Mouse (Mus musculus) cerebellum, adult 9-11 months (tissue): Measurements from ENCODE around the gene Spag6.

Experiments
- DNase-seq: peaks from one replicate; pipeline ENCODE4 v3.0.0; 2022

The Spag6 gene

DNA sequence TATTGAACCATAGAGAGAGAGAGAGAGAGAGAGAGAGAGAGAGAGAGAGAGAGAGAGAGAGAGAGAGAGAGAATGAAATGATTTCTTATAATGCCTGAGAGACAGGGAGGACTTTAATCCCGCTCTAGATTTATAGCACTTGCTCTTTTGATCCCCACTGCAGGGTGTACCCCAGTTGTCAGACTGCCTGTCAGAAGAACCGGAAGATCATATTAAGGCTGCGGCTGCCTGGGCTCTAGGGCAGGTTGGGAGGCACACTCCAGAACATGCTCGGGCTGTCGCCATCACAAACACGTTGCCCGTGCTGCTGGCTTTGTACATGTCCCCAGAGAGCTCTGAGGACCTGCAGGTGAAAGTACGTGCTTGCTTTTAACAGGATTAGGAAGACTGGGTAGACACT, 43.2 kb downstream of the Spag6 start:
- DNase-seq: no peak

DNA sequence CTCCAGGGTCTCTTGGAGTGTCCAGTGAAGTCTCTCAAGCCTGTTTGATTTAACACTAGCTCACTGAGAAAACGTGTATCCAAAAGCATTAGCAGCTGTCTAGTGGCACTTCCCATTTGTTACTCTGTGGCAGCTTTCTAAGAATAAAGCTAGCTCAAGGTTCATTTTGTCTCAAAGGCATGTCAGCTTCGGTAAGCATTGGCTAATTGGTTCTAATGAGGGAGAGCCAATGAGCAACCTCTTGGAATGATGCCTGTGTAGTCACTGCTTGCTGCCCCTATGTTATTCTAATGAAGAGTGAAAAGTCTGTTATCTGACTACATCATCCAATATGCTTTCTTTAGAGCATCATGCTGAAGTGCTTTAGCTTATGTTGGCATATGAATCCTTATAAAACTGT, 45.4 kb downstream of the Spag6 start:
- DNase-seq: no peak

DNA sequence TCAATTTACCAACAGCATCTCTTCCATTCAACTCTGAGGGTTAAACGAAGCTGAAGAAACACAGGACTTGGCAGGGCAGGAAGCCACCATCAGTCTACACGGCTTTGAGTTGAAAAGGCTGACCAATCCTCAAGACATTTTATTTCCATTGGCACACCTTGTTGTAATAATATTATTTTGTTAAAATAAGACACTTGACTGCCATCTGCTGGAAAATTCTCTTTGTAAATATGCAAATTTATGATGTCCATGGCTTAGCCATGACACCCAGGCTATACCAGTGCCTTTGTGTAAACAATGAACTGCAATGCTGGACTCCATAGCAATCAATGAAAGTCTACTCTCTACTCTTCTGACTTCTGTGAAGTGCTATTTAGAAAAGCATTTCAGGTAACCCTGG, 62.3 kb downstream of the Spag6 start:
- DNase-seq: no peak

DNA sequence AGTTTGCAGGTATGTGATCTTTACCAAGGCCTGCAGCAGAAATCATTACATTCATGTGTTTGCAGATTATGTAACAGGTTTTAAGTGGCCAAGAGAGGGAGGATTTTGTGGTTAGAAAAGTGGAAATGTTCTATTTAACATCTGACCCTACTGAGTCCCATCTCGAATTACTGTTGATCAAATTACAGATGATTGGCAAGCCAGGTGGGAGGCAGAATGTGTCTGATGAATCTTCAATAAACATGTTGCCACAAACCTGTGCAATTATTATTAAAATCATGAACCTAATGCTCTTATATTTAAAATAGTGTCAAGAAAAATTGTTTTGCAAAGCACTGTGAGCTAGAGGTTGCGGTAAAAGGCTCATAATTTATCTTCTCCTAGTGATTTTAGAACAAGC, 71.0 kb downstream of the Spag6 start:
- DNase-seq: no peak

DNA sequence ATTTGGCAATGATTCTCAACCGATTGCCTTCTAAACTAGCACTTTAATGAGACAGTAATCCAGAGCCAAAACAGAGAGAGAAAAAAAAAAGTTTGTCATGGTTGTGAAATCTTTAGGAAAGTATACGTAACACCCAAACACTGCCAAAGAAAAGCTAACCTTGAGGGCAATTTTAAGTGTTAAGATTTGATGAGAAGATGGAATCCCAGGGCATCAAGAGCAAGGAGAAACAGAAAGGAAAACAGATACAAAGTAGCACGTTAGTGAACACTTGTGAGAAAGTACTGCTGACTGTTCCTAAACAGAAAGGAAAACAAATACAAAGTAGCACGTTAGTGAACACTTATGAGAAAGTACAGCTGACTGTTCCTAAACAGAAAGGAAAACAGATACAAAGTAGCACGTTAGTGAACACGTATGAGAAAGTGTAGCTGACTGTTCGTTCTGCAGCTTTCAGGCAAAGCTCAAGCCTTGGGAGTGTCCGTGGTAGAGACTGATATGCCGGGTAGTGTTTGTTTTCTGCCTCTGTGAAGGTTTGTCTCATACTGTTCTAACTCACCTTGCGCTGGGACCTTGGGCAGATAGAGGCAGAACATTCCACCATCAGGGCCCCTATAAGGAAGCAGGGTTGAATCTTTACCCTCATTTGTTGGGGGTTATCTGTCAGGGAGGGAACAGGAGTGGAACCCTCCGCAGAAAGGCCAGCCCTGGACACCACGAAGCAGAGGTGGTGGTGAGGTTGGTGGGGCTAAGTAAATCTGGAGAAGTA, 71.8 kb downstream of the Spag6 start:
- no peak for DNase-seq

DNA sequence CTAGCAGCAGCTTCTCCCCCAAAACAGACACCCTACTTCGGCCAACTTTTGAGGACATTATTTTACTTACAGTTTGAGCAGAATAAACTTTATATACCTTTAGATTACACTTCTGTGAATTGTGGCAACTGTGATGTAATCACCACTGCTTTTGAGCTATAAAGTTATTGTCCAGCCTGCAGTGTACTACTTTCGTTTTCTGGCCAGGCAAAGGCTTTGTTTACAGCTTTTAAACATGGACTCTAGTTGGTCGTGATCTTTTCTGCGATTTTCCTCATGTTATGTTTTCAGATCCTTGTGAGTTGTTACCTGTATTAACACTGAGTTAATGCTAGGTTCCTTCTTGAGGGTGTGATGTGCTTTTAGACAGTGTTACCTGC, 72.6 kb downstream of the Spag6 start:
- no peak for DNase-seq

DNA sequence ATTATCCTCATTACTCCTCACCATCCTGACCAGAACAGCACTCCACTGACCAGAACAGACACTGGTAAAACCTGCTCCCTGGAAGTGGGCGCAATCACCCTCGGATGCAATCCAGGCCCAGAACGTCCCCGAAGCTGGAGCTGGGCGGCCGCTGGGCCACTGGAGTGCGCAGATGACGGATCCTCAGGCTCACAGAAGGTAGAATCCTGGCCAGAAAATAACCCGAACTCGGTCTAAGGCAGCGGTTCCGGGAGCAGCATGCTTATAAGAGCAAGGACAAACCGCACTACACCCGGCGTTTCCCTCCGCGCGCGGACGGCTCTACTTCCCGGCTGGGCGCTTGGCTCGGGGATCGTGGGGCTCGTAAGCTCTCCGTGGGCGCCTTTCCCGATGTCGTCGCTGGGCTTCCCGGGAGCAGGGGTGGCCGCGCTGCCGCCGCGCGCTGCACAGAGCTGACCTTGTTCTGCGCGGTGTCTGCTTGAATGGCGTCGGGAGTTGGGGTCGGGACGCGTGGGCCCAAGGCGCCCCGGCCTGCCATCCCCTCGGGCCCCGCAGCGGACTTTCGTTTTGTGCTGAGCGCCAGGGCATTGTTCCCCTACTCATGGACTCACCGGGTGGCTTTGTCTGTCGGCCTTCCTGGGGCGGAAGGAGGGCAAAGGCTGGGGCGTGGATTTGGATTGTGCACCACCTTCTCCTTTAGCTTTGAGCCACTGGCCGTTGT, 73.1 kb downstream of the Spag6 start:
- peak; percentile 76 for DNase-seq

DNA sequence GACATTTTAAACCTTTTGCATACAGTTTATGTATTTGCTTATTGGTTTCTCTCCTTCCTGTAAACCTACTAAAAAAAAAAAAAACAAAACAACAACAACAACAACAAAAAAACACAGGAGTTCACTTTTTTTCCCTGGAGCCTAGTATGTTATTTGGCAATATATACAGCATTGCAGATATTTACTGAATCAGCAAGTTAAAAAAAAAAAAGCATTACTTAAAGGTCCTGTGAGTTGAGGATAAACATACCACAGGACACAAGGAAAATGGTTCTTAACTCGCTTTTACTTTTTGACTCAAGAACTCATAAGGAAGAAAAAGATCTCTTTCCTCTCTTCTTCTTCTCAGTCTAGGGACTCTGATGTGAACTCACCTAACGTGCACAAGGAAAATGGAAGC, 74.6 kb downstream of the Spag6 start:
- no peak for DNase-seq

DNA sequence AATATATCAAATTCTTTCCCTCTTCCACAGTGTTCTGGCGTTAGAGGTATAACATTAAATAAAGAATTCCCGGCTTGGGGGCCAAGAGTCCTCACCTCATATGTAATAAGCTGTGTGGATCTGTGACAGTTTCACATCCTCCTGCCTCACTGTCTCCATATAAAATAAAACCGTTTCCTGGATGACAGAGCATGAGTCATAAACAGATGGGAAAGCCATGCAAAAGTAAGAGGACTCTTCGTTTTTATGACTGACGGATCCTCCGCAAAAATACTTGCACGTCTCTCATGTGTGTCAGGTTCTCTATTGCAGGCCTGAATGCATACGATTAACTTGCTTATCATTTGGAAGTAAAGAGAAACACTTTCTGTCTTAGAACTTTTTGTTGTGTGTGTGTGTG, 78.6 kb downstream of the Spag6 start:
- DNase-seq: no peak

DNA sequence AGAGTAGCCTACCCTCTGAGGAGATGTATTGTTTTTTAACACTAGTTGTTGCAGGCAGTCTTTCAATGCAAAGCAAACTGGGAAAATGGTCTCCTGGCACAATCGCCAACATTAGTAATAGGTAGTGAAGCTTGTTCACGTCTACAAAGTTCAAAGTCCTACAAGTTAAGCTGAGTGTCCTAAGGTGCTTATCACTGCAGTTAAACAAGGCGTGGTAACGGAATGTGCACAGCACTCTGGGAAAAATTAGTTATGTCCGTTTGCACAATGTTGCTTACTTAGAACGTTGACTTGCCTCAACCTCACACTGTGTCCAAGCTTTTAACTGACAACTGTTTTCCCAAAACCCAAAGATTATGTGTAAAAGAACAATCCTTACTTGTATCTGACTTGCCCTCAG, 80.5 kb downstream of the Spag6 start:
- no peak for DNase-seq

DNA sequence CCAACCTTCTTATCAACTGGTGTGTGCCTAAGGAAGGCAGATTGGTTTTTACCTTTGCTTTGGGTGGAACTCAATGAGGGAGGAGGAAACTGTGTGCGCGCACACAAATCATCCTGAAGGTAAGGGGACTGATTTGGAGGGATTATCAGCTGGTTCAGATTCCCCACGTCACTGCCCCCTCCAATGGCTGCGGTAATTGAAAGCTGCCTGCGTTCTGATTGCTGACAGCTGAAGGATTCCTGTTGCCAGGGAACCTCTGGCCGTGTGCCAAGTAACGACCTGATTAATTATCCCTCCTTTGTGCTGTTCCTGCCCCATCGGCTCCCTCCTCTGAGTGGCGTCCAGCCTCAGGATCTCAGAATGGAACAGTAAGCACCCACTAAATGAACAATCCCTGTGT, 84.4 kb downstream of the Spag6 start:
- DNase-seq: no peak

DNA sequence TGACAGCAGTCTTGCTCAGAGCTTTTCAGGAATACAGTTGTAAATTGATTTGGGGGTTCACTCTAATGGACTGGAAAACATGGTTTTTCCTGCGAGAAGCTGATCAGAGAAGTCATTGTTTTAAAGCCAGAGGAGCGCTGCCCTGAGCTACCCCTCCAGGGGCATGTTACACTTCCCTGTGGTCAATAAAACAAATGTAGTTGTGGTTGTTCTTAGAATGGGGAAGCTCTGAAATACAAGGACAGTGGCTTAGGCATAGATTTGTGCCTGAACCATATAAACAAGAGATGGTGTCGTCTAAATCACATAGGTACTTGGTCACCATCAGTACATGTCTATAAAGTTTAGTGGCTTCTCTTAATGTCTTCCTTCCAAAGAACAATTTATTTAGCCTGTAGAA, 86.0 kb downstream of the Spag6 start:
- DNase-seq: no peak

DNA sequence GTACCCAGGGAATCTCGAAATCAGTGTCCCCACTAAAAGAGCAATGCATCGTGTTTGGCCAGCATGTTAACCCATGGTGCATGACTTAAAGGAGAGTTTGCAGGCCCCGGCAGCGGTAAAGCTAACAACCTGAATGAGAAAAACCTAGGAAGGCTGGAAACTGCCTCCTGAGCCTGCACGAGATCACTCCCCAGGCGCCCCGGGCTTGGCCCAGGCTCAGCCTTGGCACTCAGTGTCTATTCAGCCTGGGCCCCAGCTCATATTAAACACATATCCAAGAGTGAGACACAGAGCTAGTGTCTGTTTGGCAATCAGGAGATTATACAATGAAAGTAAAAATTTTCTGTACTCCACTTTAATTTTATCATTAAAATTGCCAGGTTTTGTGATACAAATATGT, 87.5 kb downstream of the Spag6 start:
- no peak for DNase-seq

DNA sequence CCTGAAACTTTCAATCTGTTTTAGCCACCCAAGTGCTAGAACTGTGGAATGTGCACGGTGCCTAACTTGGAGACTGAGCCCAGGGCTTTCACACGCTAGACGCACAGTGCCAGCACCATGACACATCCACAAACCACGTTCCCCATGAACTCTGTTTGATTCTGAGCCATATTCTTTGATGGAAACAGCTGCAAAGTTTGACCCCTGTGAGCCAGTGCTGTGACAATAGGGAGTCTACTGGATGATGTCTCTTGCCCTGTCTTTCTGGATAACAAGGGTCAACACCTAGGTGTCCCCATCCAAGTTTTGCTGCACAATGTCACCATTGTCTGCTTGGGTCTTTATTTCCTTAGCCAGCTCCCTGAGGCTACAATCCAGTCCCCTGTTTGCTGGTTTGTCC, 100.4 kb downstream of the Spag6 start:
- no peak for DNase-seq

DNA sequence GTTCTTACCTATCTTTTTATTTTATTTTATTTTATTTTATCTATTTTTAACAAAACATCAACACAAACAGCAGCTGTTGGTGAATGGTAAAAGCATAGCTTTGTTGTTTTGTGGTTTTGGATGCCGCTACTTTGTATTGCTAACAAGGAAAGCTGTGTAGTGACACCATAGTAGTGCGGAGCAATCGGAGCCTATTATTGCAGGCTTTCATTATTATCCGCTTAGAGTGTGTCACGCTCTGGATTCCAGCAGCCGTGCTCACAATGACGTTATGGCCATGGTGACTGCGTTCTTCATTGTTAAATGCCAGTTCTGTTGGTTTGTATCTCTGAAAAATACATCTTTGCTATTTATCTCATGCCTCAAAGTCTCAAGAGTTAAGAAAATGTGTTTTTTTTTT, 103.9 kb downstream of the Spag6 start:
- no peak for DNase-seq

DNA sequence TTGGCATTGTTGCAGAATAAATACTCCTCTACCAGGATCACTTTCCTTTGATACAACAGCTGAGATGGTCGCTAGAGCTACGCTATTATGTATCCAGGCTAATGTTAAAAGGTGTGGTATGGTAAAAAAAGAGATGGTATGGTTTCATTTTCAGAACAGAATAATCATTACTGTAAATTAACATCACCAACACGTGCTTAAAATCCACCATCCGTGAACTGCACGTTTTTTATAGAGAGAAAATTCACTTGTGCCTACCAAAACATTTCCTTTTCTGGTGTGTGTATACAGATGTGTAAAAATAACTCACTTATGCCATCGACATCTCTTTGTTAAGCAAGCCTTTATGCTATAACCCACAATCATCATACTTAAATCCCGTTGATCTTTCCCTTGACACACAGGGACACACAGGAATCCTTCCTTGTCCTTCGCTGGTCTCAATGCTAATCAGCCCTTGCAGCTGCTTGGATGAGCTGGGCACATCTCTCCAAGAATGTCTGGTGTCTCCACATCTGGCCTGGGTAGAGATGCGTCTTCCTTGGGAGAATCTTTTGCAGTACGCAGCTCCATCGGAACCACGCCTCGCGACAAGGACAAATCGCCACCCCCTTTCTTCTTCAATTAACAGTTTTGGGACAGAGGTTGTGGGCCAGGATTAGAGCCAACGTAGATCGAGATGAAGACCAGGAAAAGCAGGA, 105.6 kb downstream of the Spag6 start:
- DNase-seq: no peak
